Mouse (Mus musculus) stomach, embryonic 15.5 days (tissue): ENCODE measurements around the gene Dlgap3. TPM values are rescaled to one million over a fixed set of nuclear protein-coding genes. Genes with fewer than 3 reads are reported as not detected.
A peak's percentile ranks its signal among the peaks of the same experiment; 100 is the strongest.

Source experiments
- ATAC-seq: fragments of 200-750 bp; cut with Nextera tagmentation; 2 replicates; pipeline ENCODE4 v1.8.0; 2017; ENCODE audit warnings: low read depth, moderate number of reproducible peaks, moderate TSS enrichment; ENCODE audit not compliant: insufficient read depth, low FRiP score
- H3K27ac ChIP-seq: fragments of 300-500 bp; sonication (generic); 2 replicates; pipeline ENCODE4 v1.5.1; 2015; ENCODE audit warnings: mild to moderate bottlenecking, inconsistent platforms
- H3K27me3 ChIP-seq: fragments of 300-500 bp; sonication (generic); replicated peaks from 2 replicates; pipeline ENCODE4 v1.6.1; 2015; ENCODE audit warnings: inconsistent platforms
- H3K36me3 ChIP-seq: fragments of 300-500 bp; sonication (generic); 2 replicates; pipeline ENCODE4 v1.6.1; 2015; ENCODE audit warnings: inconsistent platforms
- H3K4me1 ChIP-seq: fragments of 300-500 bp; sonication (generic); 2 replicates; pipeline ENCODE4 v1.6.1; 2015; ENCODE audit warnings: inconsistent platforms
- H3K4me2 ChIP-seq: fragments of 300-500 bp; sonication (generic); 2 replicates; pipeline ENCODE4 v1.6.1; 2015; ENCODE audit warnings: mild to moderate bottlenecking, inconsistent platforms
- H3K4me3 ChIP-seq: fragments of 300-500 bp; sonication (generic); replicated peaks from 2 replicates; pipeline ENCODE4 v1.5.1; 2015; ENCODE audit warnings: inconsistent platforms
- H3K9ac ChIP-seq: fragments of 300-500 bp; sonication (generic); 2 replicates; pipeline ENCODE4 v1.6.1; 2015; ENCODE audit warnings: inconsistent platforms
- H3K9me3 ChIP-seq: fragments of 300-500 bp; sonication (generic); 2 replicates; pipeline ENCODE4 v1.6.1; 2016; ENCODE audit warnings: inconsistent platforms
- WGBS: fragments of 180-500 bp; shearing (Covaris S2); methylation state at CpG from one replicate; pipeline ENCODE4 v1.1.7; 2015; 5-methylcytosine and 5-hydroxymethylcytosine counted together
- polyA plus RNA-seq: library from polyadenylated mRNA; unstranded; fragments of >200 nt; fragmentation: Nextera tagmentation; extraction: Ambion mirVana; gene quantifications from 2 replicates; pipeline ENCODE4 v1.2.1, GENCODE M21; 2015

Gene Dlgap3
- polyA plus RNA-seq: 1.4 and 1.7 TPM in 2 replicates

- Histone ChIP-seq H3K4me2 (peak within 1 kb of the TSS; percentile 99), H3K9ac (peak within 1 kb of the TSS; percentile 41), H3K4me1 (peaks cover 12% of the 10 kb centered on the region), H3K27ac (no peak within 1 kb of the TSS), H3K4me3 (peak within 1 kb of the TSS; percentile 64), H3K36me3 (no peaks in the 10 kb centered on the region), H3K9me3 (no peaks in the 10 kb centered on the region), H3K27me3 (peaks cover 56% of the 10 kb centered on the region)
- ATAC-seq: peak; percentile 67
- WGBS: under 1% methylated on average over 43 of the region's 67 CpGs
These were observed at the start of gene Dlgap3 for GRCm38 (mm10) chr4:127168914-127169345. Dlgap3 (plus strand) TSS chr4:127169204.

- H3K4me3 ChIP-seq: no peak within 1 kb of the TSS
- peaks cover 4% of the 10 kb centered on the region; the same call in 1 of the 2 replicates for H3K4me1 ChIP-seq
- no peaks in the 10 kb centered on the region for H3K9me3 ChIP-seq
- no peaks in the 10 kb centered on the region for H3K36me3 ChIP-seq
- no peak within 1 kb of the TSS for H3K27ac ChIP-seq
- no peak for ATAC-seq
- WGBS: 93% methylated on average over 5 of the region's 5 CpGs
- no peak within 1 kb of the TSS for H3K4me2 ChIP-seq
- H3K9ac ChIP-seq: no peak within 1 kb of the TSS
- H3K27me3 ChIP-seq: no peaks in the 10 kb centered on the region
These were observed 45.6 kb upstream of the Dlgap3 start, which contains the start of gene Tmem35b for GRCm38 (mm10) chr4:127123391-127123790. Tmem35b (plus strand) TSS chr4:127123691.

GRCm38 (mm10) chr4:127124331-127124730 is 44.7 kb upstream of the Dlgap3 start:
- no peak for ATAC-seq
- H3K4me1 ChIP-seq: peaks cover 4% of the 10 kb centered on the region; the same call in 1 of the 2 replicates
- no peak overlapping the region for H3K4me2 ChIP-seq
- no peaks in the 10 kb centered on the region for H3K9me3 ChIP-seq
- no peak overlapping the region for H3K9ac ChIP-seq
- WGBS: 83% methylated on average over 1 of the region's 1 CpGs
- no peaks in the 10 kb centered on the region for H3K27me3 ChIP-seq
- H3K27ac ChIP-seq: no peak overlapping the region
- H3K4me3 ChIP-seq: no peak overlapping the region
- H3K36me3 ChIP-seq: no peaks in the 10 kb centered on the region

GRCm38 (mm10) chr4:127125834-127126463 is 43.1 kb upstream of the Dlgap3 start:
- Histone ChIP-seq H3K4me3 (peak overlapping the region; percentile 64), H3K9me3 (no peaks in the 10 kb centered on the region), H3K27me3 (no peaks in the 10 kb centered on the region), H3K4me1 (peaks cover 4% of the 10 kb centered on the region; the same call in 1 of the 2 replicates), H3K4me2 (peak overlapping the region; percentile 79), H3K36me3 (no peaks in the 10 kb centered on the region), H3K27ac (0 out of 2 replicates have a peak overlapping the region, but pooled peaks have one; percentile 28), H3K9ac (peak overlapping the region; percentile 65)
- under 1% methylated on average over 35 of the region's 35 CpGs for WGBS
- ATAC-seq: peak; percentile 97

- Histone ChIP-seq H3K4me2 (no peak overlapping the region), H3K9me3 (no peaks in the 10 kb centered on the region), H3K4me3 (no peak overlapping the region), H3K9ac (no peak overlapping the region), H3K36me3 (no peaks in the 10 kb centered on the region), H3K4me1 (no peaks in the 10 kb centered on the region), H3K27ac (no peak overlapping the region), H3K27me3 (no peaks in the 10 kb centered on the region; the same call in 1 of the 2 replicates)
- ATAC-seq: no peak
- WGBS: 40% methylated on average over 1 of the region's 1 CpGs
These were observed 34.3 kb upstream of the Dlgap3 start for GRCm38 (mm10) chr4:127134687-127135086.

GRCm38 (mm10) chr4:127137591-127137990 is 31.4 kb upstream of the Dlgap3 start:
- Histone ChIP-seq H3K27me3 (no peaks in the 10 kb centered on the region), H3K4me1 (no peaks in the 10 kb centered on the region), H3K27ac (no peak overlapping the region), H3K36me3 (no peaks in the 10 kb centered on the region), H3K4me2 (no peak overlapping the region), H3K9me3 (no peaks in the 10 kb centered on the region), H3K9ac (no peak overlapping the region), H3K4me3 (no peak overlapping the region)
- no peak for ATAC-seq
- WGBS: 83% methylated on average over 5 of the region's 5 CpGs

- H3K4me2 ChIP-seq: no peak overlapping the region
- H3K4me1 ChIP-seq: no peaks in the 10 kb centered on the region
- no peaks in the 10 kb centered on the region for H3K9me3 ChIP-seq
- no peak overlapping the region for H3K27ac ChIP-seq
- ATAC-seq: no peak
- H3K27me3 ChIP-seq: no peaks in the 10 kb centered on the region
- H3K36me3 ChIP-seq: no peaks in the 10 kb centered on the region
- no peak overlapping the region for H3K9ac ChIP-seq
- H3K4me3 ChIP-seq: no peak overlapping the region
- 40% methylated on average over 6 of the region's 6 CpGs for WGBS
These were observed 30.5 kb upstream of the Dlgap3 start for GRCm38 (mm10) chr4:127138486-127138885.

GRCm38 (mm10) chr4:127150031-127150430 is 19.0 kb upstream of the Dlgap3 start:
- no peak overlapping the region for H3K4me2 ChIP-seq
- H3K27me3 ChIP-seq: no peaks in the 10 kb centered on the region
- no peak overlapping the region for H3K4me3 ChIP-seq
- H3K9ac ChIP-seq: no peak overlapping the region
- no peaks in the 10 kb centered on the region for H3K9me3 ChIP-seq
- ATAC-seq: no peak
- WGBS: 81% methylated on average over 13 of the region's 13 CpGs
- no peaks in the 10 kb centered on the region for H3K4me1 ChIP-seq
- no peak overlapping the region for H3K27ac ChIP-seq
- no peaks in the 10 kb centered on the region for H3K36me3 ChIP-seq

- Histone ChIP-seq H3K4me3 (no peak overlapping the region), H3K9me3 (no peaks in the 10 kb centered on the region), H3K27me3 (no peaks in the 10 kb centered on the region), H3K36me3 (no peaks in the 10 kb centered on the region), H3K9ac (no peak overlapping the region), H3K4me2 (no peak overlapping the region), H3K27ac (no peak overlapping the region), H3K4me1 (no peaks in the 10 kb centered on the region)
- ATAC-seq: no peak
- 63% methylated on average over 1 of the region's 1 CpGs for WGBS
These were observed 15.7 kb upstream of the Dlgap3 start for GRCm38 (mm10) chr4:127153345-127153744.

- Histone ChIP-seq H3K9ac (no peak overlapping the region), H3K4me2 (no peak overlapping the region), H3K4me3 (no peak overlapping the region), H3K9me3 (no peaks in the 10 kb centered on the region), H3K36me3 (no peaks in the 10 kb centered on the region), H3K27me3 (no peaks in the 10 kb centered on the region), H3K27ac (no peak overlapping the region), H3K4me1 (no peaks in the 10 kb centered on the region)
- 58% methylated on average over 5 of the region's 5 CpGs for WGBS
- ATAC-seq: no peak
These were observed 13.2 kb upstream of the Dlgap3 start for GRCm38 (mm10) chr4:127155757-127156156.

GRCm38 (mm10) chr4:127157746-127158145 is 11.3 kb upstream of the Dlgap3 start:
- H3K36me3 ChIP-seq: no peaks in the 10 kb centered on the region

GRCm38 (mm10) chr4:127163926-127164325 is 5.1 kb upstream of the Dlgap3 start:
- peaks cover 21% of the 10 kb centered on the region for H3K27me3 ChIP-seq
- ATAC-seq: no peak
- no peak overlapping the region for H3K9ac ChIP-seq
- no peak overlapping the region for H3K4me2 ChIP-seq
- no peaks in the 10 kb centered on the region for H3K9me3 ChIP-seq
- WGBS: 63% methylated on average over 8 of the region's 8 CpGs
- no peak overlapping the region for H3K27ac ChIP-seq
- no peaks in the 10 kb centered on the region for H3K36me3 ChIP-seq
- H3K4me1 ChIP-seq: peaks cover 9% of the 10 kb centered on the region
- H3K4me3 ChIP-seq: no peak overlapping the region

More at GRCm38 (mm10) chr4:127157746-127158145, 11.3 kb upstream of the Dlgap3 start:
- Histone ChIP-seq H3K27me3 (no peaks in the 10 kb centered on the region), H3K4me3 (no peak overlapping the region), H3K9me3 (no peaks in the 10 kb centered on the region), H3K9ac (no peak overlapping the region), H3K4me1 (no peaks in the 10 kb centered on the region), H3K27ac (no peak overlapping the region), H3K4me2 (no peak overlapping the region)
- 85% methylated on average over 4 of the region's 4 CpGs for WGBS
- ATAC-seq: no peak
